ENCODE assay signal across 10 mouse cellular contexts in the genomic region with DNA sequence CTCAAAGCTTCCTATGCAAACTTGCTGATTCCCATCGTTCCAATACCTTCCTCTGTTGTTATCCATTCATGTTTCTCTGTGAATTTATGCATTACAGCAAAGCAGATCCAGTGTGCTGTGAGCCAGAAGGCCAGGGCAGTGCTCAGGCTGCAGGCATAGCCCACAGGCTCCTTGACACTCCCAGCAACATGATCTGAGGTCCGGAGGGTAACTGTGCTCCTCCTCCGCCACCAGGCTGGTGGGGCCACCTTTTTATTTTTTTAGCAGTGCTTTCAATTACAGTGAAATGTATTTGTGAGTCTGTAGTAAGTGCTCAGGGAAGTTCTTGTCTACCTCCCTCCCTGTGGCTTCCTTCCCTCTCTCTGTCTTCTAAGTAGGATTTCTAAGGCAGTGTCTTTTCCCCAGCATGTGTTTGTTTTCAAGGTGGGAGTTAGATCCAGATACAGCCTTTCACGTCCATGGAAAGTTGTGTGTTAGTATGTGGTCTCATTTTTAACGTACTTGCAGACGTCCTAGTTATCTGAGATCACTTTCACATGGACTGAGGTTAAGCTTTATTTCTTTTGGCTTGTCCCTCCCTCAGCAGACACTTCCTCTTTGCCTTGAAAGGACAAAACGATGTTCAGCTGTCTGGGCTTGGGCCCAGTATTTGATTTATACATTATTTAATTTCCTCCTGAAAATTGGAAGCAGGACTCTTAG.
A peak's percentile ranks its signal among the peaks of the same experiment; 100 is the strongest.
DNase-seq lines count a peak whose midpoint lies in the region; ATAC-seq and TF ChIP-seq lines count a peak whose summit lies in the region.
"Had no signal": no experiment of that assay in that cellular context is flagged by ENCODE, and none has a peak within 500 bp of the region (broad histone marks: within the 10 kb centered on the region; RNA-seq: fewer than 3 reads in every experiment).

No protein-coding gene starts in this region.

- no peak overlapping the region for H3K4me2 ChIP-seq in heart, embryonic 14.5 days (ENCODE audit: low read length)
- H3K4me2 ChIP-seq in limb, embryonic 11.5 days (ENCODE audit: low read depth, severe bottlenecking) = no peak overlapping the region

- WGBS in heart, embryonic 14.5 days = 55% methylated on average over 7 of the region's 7 CpGs
- 37% methylated on average over 7 of the region's 7 CpGs for WGBS in limb, embryonic 11.5 days

- ATAC-seq in G1E (ENCODE audit: extremely low read depth, insufficient number of reproducible peaks, low FRiP score, poor library complexity, severe bottlenecking) = no peak
- ATAC-seq in heart, embryonic 14.5 days (ENCODE audit: insufficient number of reproducible peaks, insufficient read depth, low FRiP score, low read depth) = no peak
- ATAC-seq in limb, embryonic 11.5 days (ENCODE audit: insufficient number of reproducible peaks, low FRiP score, low TSS enrichment, low read depth) = no peak
- ATAC-seq: activated CD4-positive, CD25-positive, alpha-beta regulatory T cell, adult 4 months had no signal

- H3K4me3 ChIP-seq in G1E (ENCODE audit: low read depth, low read length) = peak overlapping the region; percentile 39; the same call in 1 of the 2 replicates
- no peak overlapping the region for H3K4me3 ChIP-seq in heart, embryonic 14.5 days (ENCODE audit: control insufficient read depth in 1 of 2, insufficient read depth in 1 of 2, low read depth in 1 of 2, low read length in 2 of 2)
- no peak overlapping the region for H3K4me3 ChIP-seq in limb, embryonic 11.5 days (ENCODE audit: low read depth, low read length)

- TF ChIP-seq CTCF in G1E (IDR thresholded peaks at IDR 0.05; ENCODE audit: low read depth, low read length) = no peak

- H3K27ac ChIP-seq in heart, embryonic 14.5 days (replicated peaks in 1 of 2; ENCODE audit: control insufficient read depth in 1 of 2, insufficient read depth in 1 of 2, low read depth in 2 of 2, low read length in 2 of 2) = peak overlapping the region; percentile 73
- H3K27ac ChIP-seq in limb, embryonic 11.5 days (replicated peaks; ENCODE audit: low read depth, low read length) = 0 out of 2 replicates have a peak overlapping the region, but pooled peaks have one; percentile 26

- peaks cover 21% of the 10 kb centered on the region for H3K36me3 ChIP-seq in G1E (replicated peaks)
- no peaks in the 10 kb centered on the region for H3K36me3 ChIP-seq in heart, embryonic 14.5 days (ENCODE audit: control insufficient read depth, insufficient read depth, low read length)
- H3K36me3 ChIP-seq in limb, embryonic 11.5 days (ENCODE audit: control insufficient read depth, insufficient read depth, low read length) = no peaks in the 10 kb centered on the region

- H3K9me3 ChIP-seq in G1E (replicated peaks) = no peaks in the 10 kb centered on the region
- H3K9me3 ChIP-seq in heart, embryonic 14.5 days (ENCODE audit: control insufficient read depth, low read length) = no peaks in the 10 kb centered on the region
- no peaks in the 10 kb centered on the region for H3K9me3 ChIP-seq in limb, embryonic 11.5 days (ENCODE audit: control insufficient read depth, low read length)

- H3K9ac ChIP-seq in heart, embryonic 14.5 days (ENCODE audit: low read length) = no peak overlapping the region
- H3K9ac ChIP-seq in limb, embryonic 11.5 days (ENCODE audit: low read length) = no peak overlapping the region

- DNase-seq in 3T3-L1 (ENCODE audit: low read depth, low spot score) = peak; percentile 10
- no peak for DNase-seq in G1E (ENCODE audit: low spot score)
- DNase-seq in limb, embryonic 11.5 days (ENCODE audit: low spot score) = peak; percentile 28
- DNase-seq in ovary, postnatal 36 days (ENCODE audit: low spot score) = no peak
- no peak for DNase-seq in layer of hippocampus, postnatal 36 days
- DNase-seq in right cerebral cortex, postnatal 14 days = no peak
- DNase-seq: left cerebral cortex, postnatal 4 days; thymus, postnatal 25 days had no signal

- peaks cover 83% of the 10 kb centered on the region for H3K4me1 ChIP-seq in G1E (ENCODE audit: insufficient read depth, low read depth, low read length)
- peaks cover 7 to 22% of the 10 kb centered on the region in 2 experiments for H3K4me1 ChIP-seq in heart, embryonic 14.5 days (ENCODE audit: control insufficient read depth in 2 of 2, insufficient read depth in 2 of 2, low read length in 2 of 2)
- H3K4me1 ChIP-seq in limb, embryonic 11.5 days (ENCODE audit: control insufficient read depth, insufficient read depth, low read length) = 0 out of 2 replicates have a peak, but pooled peaks cover 3% of the 10 kb centered on the region

- H3K27me3 ChIP-seq in G1E (ENCODE audit: insufficient read depth, low read length) = no peaks in the 10 kb centered on the region
- H3K27me3 ChIP-seq in heart, embryonic 14.5 days (ENCODE audit: control insufficient read depth, insufficient read depth, low read length) = no peaks in the 10 kb centered on the region
- H3K27me3 ChIP-seq in limb, embryonic 11.5 days (ENCODE audit: control insufficient read depth, insufficient read depth, low read length) = no peaks in the 10 kb centered on the region

Comparison
In these comparisons a context has a peak if more than half of its experiments do, and no peak if none do; other contexts are left out.
1. DNase-seq: peak in 3T3-L1 (single experiment) and limb, embryonic 11.5 days (single experiment); none in G1E (single experiment), ovary, postnatal 36 days (single experiment), layer of hippocampus, postnatal 36 days (0 of 2) and right cerebral cortex, postnatal 14 days (single experiment).